Mouse (Mus musculus) splenic B cell, adult 2 months (primary cell): ENCODE measurements around the gene Gle1.
A peak's percentile ranks its signal among the peaks of the same experiment; 100 is the strongest.

Source experiments
- DNase-seq: peaks from one replicate; pipeline ENCODE4 v3.0.0-alpha.2; 2011; ENCODE audit warnings: low read depth, low spot score
- H3K27me3 ChIP-seq: 2 replicates; pipeline ENCODE4 v1.6.1; 2012; ENCODE audit warnings: mild to moderate bottlenecking, low read length, moderate library complexity, mixed read lengths; ENCODE audit not compliant: control insufficient read depth, poor library complexity, insufficient read depth, severe bottlenecking
- H3K36me3 ChIP-seq: 2 replicates; pipeline ENCODE4 v1.6.1; 2012; ENCODE audit warnings: mild to moderate bottlenecking, low read length, moderate library complexity, mixed read lengths; ENCODE audit not compliant: control insufficient read depth, poor library complexity, insufficient read depth, severe bottlenecking

The Gle1 gene

DNA sequence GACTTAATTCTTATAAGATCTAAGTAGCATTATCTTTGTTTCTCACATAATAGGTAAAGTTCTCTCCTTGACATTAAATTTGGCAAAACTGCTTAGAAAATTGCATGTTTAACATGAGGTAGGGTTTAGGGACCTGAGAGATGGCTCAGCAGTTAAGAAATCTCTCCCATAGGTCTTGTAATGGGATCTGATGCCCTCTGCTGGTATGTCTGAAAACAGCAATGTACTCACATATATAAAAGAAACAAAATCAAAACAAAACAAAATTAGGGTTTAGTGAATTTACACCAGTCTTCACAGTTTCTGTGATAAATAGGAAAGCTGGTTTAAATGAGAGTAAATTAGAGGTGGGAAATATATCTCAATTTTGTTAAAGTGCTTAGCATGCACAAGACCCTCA is 42.1 kb downstream of the Gle1 start:
- peak; percentile 80 for DNase-seq
- Histone ChIP-seq H3K27me3 (no peaks in the 10 kb centered on the region), H3K36me3 (peaks cover 5% of the 10 kb centered on the region)

DNA sequence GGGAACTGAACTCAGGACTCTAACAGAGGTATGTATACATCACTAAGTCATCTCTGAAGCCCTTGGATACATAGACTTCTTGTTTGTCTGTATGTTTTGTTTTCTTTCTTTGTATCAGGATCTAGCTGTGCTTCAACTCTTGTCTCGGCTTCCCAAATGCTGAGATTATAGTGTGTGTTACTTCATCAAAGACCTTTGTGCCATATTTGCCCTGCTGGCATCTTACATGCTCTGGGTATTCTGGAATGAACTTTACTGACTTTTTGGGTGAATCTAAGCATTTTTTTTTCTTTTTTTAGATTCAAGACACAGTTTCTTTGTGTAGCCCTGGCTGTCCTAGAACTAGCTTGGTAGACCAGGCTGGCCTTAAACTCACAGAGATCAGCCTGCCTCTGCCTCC is 45.4 kb downstream of the Gle1 start:
- Histone ChIP-seq H3K27me3 (no peaks in the 10 kb centered on the region), H3K36me3 (peaks cover 12% of the 10 kb centered on the region)
- no peak for DNase-seq

DNA sequence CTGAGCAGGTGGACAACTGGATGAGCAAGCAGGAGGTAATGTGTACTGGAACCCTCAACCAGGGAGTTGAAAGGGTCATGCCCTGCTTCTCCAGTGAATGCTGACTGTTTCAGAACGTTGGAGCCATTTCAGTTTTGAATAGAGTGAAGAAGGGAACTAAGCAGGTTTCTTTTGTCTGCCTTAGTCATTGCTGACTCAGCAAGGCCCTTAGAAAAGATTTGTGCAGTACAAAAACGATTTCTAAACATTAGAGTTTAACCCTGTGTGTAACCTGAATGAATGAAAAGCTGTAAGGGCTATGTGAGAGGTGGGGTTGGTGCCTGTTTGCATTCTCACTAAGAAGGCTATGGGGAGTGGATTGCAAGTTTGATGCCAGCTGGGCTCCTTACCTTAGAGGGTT is 56.7 kb downstream of the Gle1 start:
- DNase-seq, result no peak
- Histone ChIP-seq H3K27me3 (no peaks in the 10 kb centered on the region), H3K36me3 (peaks cover 30% of the 10 kb centered on the region)

DNA sequence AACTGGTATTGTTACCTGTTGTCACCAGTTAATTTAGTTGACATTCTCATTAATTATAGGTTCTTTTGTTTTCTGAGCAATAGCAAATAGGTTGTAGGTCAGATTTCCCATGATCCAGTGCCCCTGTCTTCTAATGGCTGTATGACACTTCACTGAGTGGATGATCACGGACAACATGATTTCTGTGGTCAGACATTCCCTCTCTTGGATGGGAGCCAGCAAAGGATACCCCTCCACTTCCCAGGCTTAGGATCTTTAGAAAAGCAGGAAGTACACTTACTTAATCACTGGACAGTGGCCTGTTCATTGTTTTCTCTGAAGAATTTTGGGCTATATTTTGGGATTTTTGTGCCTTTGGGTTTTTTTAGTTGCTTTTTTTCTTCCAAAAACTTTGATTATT is 73.9 kb downstream of the Gle1 start:
- Histone ChIP-seq H3K36me3 (peaks cover 26% of the 10 kb centered on the region), H3K27me3 (no peaks in the 10 kb centered on the region)
- DNase-seq, result no peak
